Mouse (Mus musculus) midbrain, embryonic 12.5 days (tissue): ENCODE measurements around the gene Dcx. TPM values are rescaled to one million over a fixed set of nuclear protein-coding genes. Genes with fewer than 3 reads are reported as not detected.

Experiments
- ATAC-seq: fragments of 200-750 bp; cut with Nextera tagmentation; 2 replicates; pipeline ENCODE4 v1.8.0; 2017; ENCODE audit warnings: low read depth, moderate TSS enrichment, moderate library complexity; ENCODE audit not compliant: low FRiP score
- H3K27ac ChIP-seq: fragments of 300-500 bp; sonication (generic); replicated peaks from 2 replicates; pipeline ENCODE4 v1.5.1; 2016; ENCODE audit warnings: mild to moderate bottlenecking
- H3K27me3 ChIP-seq: fragments of 300-500 bp; sonication (generic); 2 replicates; pipeline ENCODE4 v1.6.1; 2016; ENCODE audit warnings: mild to moderate bottlenecking
- H3K36me3 ChIP-seq: fragments of 300-500 bp; sonication (generic); 2 replicates; pipeline ENCODE4 v1.6.1; 2016
- H3K4me1 ChIP-seq: fragments of 300-500 bp; sonication (generic); 2 replicates; pipeline ENCODE4 v1.6.1; 2016
- H3K4me2 ChIP-seq: fragments of 300-500 bp; sonication (generic); replicated peaks from 2 replicates; pipeline ENCODE4 v1.6.1; 2016; ENCODE audit warnings: mild to moderate bottlenecking, moderate library complexity
- H3K4me3 ChIP-seq: fragments of 300-500 bp; sonication (generic); 2 replicates; pipeline ENCODE4 v1.5.1; 2016; ENCODE audit warnings: mild to moderate bottlenecking
- H3K9ac ChIP-seq: fragments of 300-500 bp; sonication (generic); replicated peaks from 2 replicates; pipeline ENCODE4 v1.6.1; 2016; ENCODE audit warnings: mild to moderate bottlenecking, moderate library complexity
- H3K9me3 ChIP-seq: fragments of 300-500 bp; sonication (generic); 2 replicates; pipeline ENCODE4 v1.6.1; 2016; ENCODE audit warnings: mild to moderate bottlenecking
- WGBS: fragments of 180-500 bp; shearing (Covaris S2); methylation state at CpG from one replicate; pipeline ENCODE4 v1.1.7; 2016; 5-methylcytosine and 5-hydroxymethylcytosine counted together
- polyA plus RNA-seq: library from polyadenylated mRNA; unstranded; fragments of >200 nt; fragmentation: Nextera tagmentation; extraction: Ambion mirVana; gene quantifications from 2 replicates; pipeline ENCODE4 v1.2.1, GENCODE M21; 2016

Dcx gene
- polyA plus RNA-seq, 1 experiment from 2014 or later: 164 TPM

GRCm38 (mm10) chrX:143893180-143893579, 39.9 kb downstream of the Dcx start:
- ATAC-seq: no peak
- Histone ChIP-seq H3K27me3 (peaks cover 13% of the 10 kb centered on the region; the same call in 1 of the 2 replicates), H3K9ac (no peak overlapping the region), H3K27ac (no peak overlapping the region), H3K36me3 (no peaks in the 10 kb centered on the region), H3K4me2 (no peak overlapping the region), H3K4me1 (no peaks in the 10 kb centered on the region), H3K4me3 (no peak overlapping the region), H3K9me3 (no peaks in the 10 kb centered on the region)
- 55% methylated on average over 3 of the region's 3 CpGs for WGBS

- Histone ChIP-seq H3K9me3 (no peaks in the 10 kb centered on the region), H3K4me1 (no peaks in the 10 kb centered on the region), H3K9ac (no peak overlapping the region), H3K27ac (no peak overlapping the region), H3K36me3 (no peaks in the 10 kb centered on the region), H3K4me2 (no peak overlapping the region), H3K27me3 (peaks cover 4% of the 10 kb centered on the region; the same call in 1 of the 2 replicates), H3K4me3 (no peak overlapping the region)
- 56% methylated on average over 4 of the region's 4 CpGs for WGBS
- no peak for ATAC-seq
These were observed 47.3 kb downstream of the Dcx start for GRCm38 (mm10) chrX:143885765-143886164.

- WGBS: 48% methylated on average over 3 of the region's 3 CpGs
- Histone ChIP-seq H3K36me3 (no peaks in the 10 kb centered on the region), H3K9ac (no peak overlapping the region), H3K27ac (no peak overlapping the region), H3K4me3 (no peak overlapping the region), H3K4me1 (no peaks in the 10 kb centered on the region), H3K9me3 (no peaks in the 10 kb centered on the region), H3K4me2 (no peak overlapping the region), H3K27me3 (peaks cover 4% of the 10 kb centered on the region; the same call in 1 of the 2 replicates)
- ATAC-seq: no peak
These were observed 48.2 kb downstream of the Dcx start for GRCm38 (mm10) chrX:143884953-143885352.

- H3K4me1 ChIP-seq: no peaks in the 10 kb centered on the region
- H3K4me2 ChIP-seq: no peak overlapping the region
- no peak overlapping the region for H3K4me3 ChIP-seq
- H3K27me3 ChIP-seq: peaks cover 4% of the 10 kb centered on the region; the same call in 1 of the 2 replicates
- H3K9me3 ChIP-seq: no peaks in the 10 kb centered on the region
- no peak overlapping the region for H3K27ac ChIP-seq
- no peak for ATAC-seq
- H3K36me3 ChIP-seq: no peaks in the 10 kb centered on the region
- WGBS: 86% methylated on average over 6 of the region's 6 CpGs
- no peak overlapping the region for H3K9ac ChIP-seq
These were observed 48.8 kb downstream of the Dcx start for GRCm38 (mm10) chrX:143884299-143884698.

GRCm38 (mm10) chrX:143881806-143882468, 51.2 kb downstream of the Dcx start:
- Histone ChIP-seq H3K27me3 (no peaks in the 10 kb centered on the region; the same call in 1 of the 2 replicates), H3K4me1 (no peaks in the 10 kb centered on the region), H3K4me2 (no peak overlapping the region), H3K36me3 (no peaks in the 10 kb centered on the region), H3K9ac (no peak overlapping the region), H3K4me3 (no peak overlapping the region), H3K27ac (no peak overlapping the region), H3K9me3 (no peaks in the 10 kb centered on the region)
- WGBS: 80% methylated on average over 4 of the region's 4 CpGs
- no peak for ATAC-seq

- Histone ChIP-seq H3K4me3 (no peak overlapping the region), H3K27ac (no peak overlapping the region), H3K36me3 (no peaks in the 10 kb centered on the region), H3K27me3 (no peaks in the 10 kb centered on the region; the same call in 1 of the 2 replicates), H3K4me2 (no peak overlapping the region), H3K9me3 (no peaks in the 10 kb centered on the region), H3K9ac (no peak overlapping the region), H3K4me1 (no peaks in the 10 kb centered on the region)
- no peak for ATAC-seq
- 76% methylated on average over 3 of the region's 3 CpGs for WGBS
These were observed 53.5 kb downstream of the Dcx start for GRCm38 (mm10) chrX:143879631-143880030.

- Histone ChIP-seq H3K27ac (no peak overlapping the region), H3K4me2 (no peak overlapping the region), H3K27me3 (peaks cover 3% of the 10 kb centered on the region; the same call in 1 of the 2 replicates), H3K4me3 (no peak overlapping the region), H3K9me3 (no peaks in the 10 kb centered on the region), H3K4me1 (no peaks in the 10 kb centered on the region), H3K36me3 (no peaks in the 10 kb centered on the region), H3K9ac (no peak overlapping the region)
- 80% methylated on average over 5 of the region's 5 CpGs for WGBS
- no peak for ATAC-seq
These were observed 65.9 kb downstream of the Dcx start for GRCm38 (mm10) chrX:143867129-143867664.

- no peak overlapping the region for H3K4me3 ChIP-seq
- H3K27ac ChIP-seq: no peak overlapping the region
- peaks cover 4% of the 10 kb centered on the region for H3K27me3 ChIP-seq
- WGBS: 75% methylated on average over 3 of the region's 3 CpGs
- H3K4me1 ChIP-seq: no peaks in the 10 kb centered on the region
- H3K4me2 ChIP-seq: no peak overlapping the region
- no peaks in the 10 kb centered on the region for H3K36me3 ChIP-seq
- no peak overlapping the region for H3K9ac ChIP-seq
- ATAC-seq: no peak
- H3K9me3 ChIP-seq: no peaks in the 10 kb centered on the region
These were observed 81.8 kb downstream of the Dcx start for GRCm38 (mm10) chrX:143851351-143851750.

GRCm38 (mm10) chrX:143849969-143850368, 83.1 kb downstream of the Dcx start:
- H3K4me1 ChIP-seq: no peaks in the 10 kb centered on the region
- no peaks in the 10 kb centered on the region for H3K9me3 ChIP-seq
- peaks cover 4% of the 10 kb centered on the region for H3K27me3 ChIP-seq
- H3K36me3 ChIP-seq: no peaks in the 10 kb centered on the region
- no peak overlapping the region for H3K9ac ChIP-seq
- no peak overlapping the region for H3K4me3 ChIP-seq
- H3K27ac ChIP-seq: no peak overlapping the region
- no peak for ATAC-seq
- H3K4me2 ChIP-seq: no peak overlapping the region
- WGBS: 73% methylated on average over 3 of the region's 3 CpGs

- no peak for ATAC-seq
- Histone ChIP-seq H3K36me3 (no peaks in the 10 kb centered on the region), H3K4me3 (no peak overlapping the region), H3K27ac (no peak overlapping the region), H3K9me3 (no peaks in the 10 kb centered on the region), H3K9ac (no peak overlapping the region), H3K4me2 (no peak overlapping the region), H3K27me3 (peaks cover 4% of the 10 kb centered on the region), H3K4me1 (no peaks in the 10 kb centered on the region)
- WGBS: 86% methylated on average over 3 of the region's 3 CpGs
These were observed 86.5 kb downstream of the Dcx start for GRCm38 (mm10) chrX:143846637-143847036.

GRCm38 (mm10) chrX:143827212-143827611, 105.9 kb downstream of the Dcx start, which contains the start of gene Capn6:
Capn6 (minus strand) TSS chrX:143827414.
- Histone ChIP-seq H3K4me2 (no peak within 1 kb of the TSS), H3K9me3 (no peaks in the 10 kb centered on the region), H3K27me3 (peaks cover 10% of the 10 kb centered on the region), H3K4me1 (no peaks in the 10 kb centered on the region), H3K36me3 (no peaks in the 10 kb centered on the region), H3K9ac (no peak within 1 kb of the TSS), H3K27ac (no peak within 1 kb of the TSS), H3K4me3 (no peak within 1 kb of the TSS)
- no peak for ATAC-seq
- WGBS: 47% methylated on average over 4 of the region's 4 CpGs

GRCm38 (mm10) chrX:143826521-143826920, 106.6 kb downstream of the Dcx start:
- H3K4me3 ChIP-seq: no peak overlapping the region
- no peak overlapping the region for H3K27ac ChIP-seq
- no peaks in the 10 kb centered on the region for H3K36me3 ChIP-seq
- WGBS: 61% methylated on average over 4 of the region's 4 CpGs
- no peaks in the 10 kb centered on the region for H3K9me3 ChIP-seq
- no peak for ATAC-seq
- H3K4me1 ChIP-seq: no peaks in the 10 kb centered on the region
- peaks cover 10% of the 10 kb centered on the region for H3K27me3 ChIP-seq
- no peak overlapping the region for H3K9ac ChIP-seq
- H3K4me2 ChIP-seq: no peak overlapping the region
